Mouse (Mus musculus) liver, adult 10 weeks (tissue): ENCODE measurements around the gene Gm527. TPM values are rescaled to one million over a fixed set of nuclear protein-coding genes. Genes with fewer than 3 reads are reported as not detected.

Source experiments
- polyA plus RNA-seq: library from polyadenylated mRNA; stranded (reverse); fragments of 350-450 nt; fragmentation: Illumina TruSeq; extraction: RNeasy Lipid Tissue Mini Kit (QIAGEN cat#74804); gene quantifications from one replicate; pipeline ENCODE4 v1.2.3, GENCODE M21; 2014; ENCODE audit warnings: low read depth, low replicate concordance

Gm527 gene
- polyA plus RNA-seq: 6.1 TPM

DNA sequence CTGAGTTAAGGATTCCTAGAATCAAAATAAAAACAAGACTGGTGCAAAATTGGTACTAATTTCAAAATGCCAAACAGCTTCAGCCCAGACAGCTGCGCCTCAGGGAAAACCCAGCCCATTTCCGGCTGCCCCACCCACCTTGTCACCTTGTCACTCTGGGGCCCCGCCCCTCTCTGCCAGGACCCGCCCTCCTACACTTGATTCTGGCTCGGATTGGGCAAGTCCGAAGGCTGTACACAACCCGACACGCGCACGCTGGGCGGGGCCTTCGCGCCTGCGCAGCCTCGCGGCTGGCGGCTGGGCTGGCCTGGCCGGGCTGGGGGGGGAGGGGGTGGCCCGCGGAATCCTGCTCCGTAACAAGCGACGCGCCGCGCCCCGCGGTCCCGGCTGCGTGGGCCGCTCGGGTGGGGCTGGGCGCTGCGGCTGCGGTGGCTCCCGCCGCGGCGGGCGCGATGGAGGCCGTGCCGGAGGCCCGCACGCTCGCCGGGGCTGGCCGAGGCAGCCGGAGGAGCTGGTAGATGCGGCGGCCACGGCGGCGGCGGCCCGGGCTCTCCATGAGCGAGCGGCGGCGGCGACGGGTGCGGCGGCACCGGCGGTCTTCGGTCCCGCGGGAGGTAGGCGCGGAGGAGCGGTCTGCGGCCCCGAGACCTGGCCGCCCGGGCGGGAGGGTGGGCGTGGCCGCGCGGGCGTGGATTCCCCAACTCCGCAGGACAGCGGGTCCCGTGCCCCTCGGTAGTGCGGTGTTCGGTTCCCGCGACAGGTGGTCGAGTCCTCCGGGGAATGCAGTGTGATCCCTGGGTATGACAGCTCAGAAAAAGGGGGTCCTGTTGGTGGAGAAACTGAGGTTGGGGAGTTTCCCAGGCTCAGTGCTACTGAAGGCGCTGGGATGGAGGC, at the start of gene Gm527:
Gm527 (plus strand) TSS at position 329 of the 894 bp plus-strand sequence.

GRCm38 (mm10) chr12:64965124-64966026, 47.7 kb downstream of the Gm527 start, which contains the start of the genes Klhl28 and Togaram1:
Gene Klhl28, minus strand, starts transcription at chr12:64965534.
Gene Togaram1, plus strand, starts transcription at chr12:64965804.

Other genes starting within 250 kb of the Gm527 start
- gene Klhl28, start 47.6 kb downstream of the Gm527 start, polyA plus RNA-seq: 8.2 TPM
- 23.1 TPM for gene Togaram1, start 47.9 kb downstream of the Gm527 start, polyA plus RNA-seq
- 39.3 TPM for gene Prpf39, start 118.4 kb downstream of the Gm527 start, polyA plus RNA-seq
- 107 TPM for gene Fkbp3, start 156.1 kb downstream of the Gm527 start, polyA plus RNA-seq
- gene Fancm, start 157.7 kb downstream of the Gm527 start, polyA plus RNA-seq: 3.9 TPM